Mouse (Mus musculus): ENCODE data around the gene Pdzk1ip1.

GRCm38 (mm10) chr4:115113266-115113665 is 24.8 kb downstream of the Pdzk1ip1 start:
- no peak for TF ChIP-seq EP300 (IDR thresholded peaks at IDR 0.05; ENCODE audit: low read depth in 1 of 2, low read length in 2 of 2)
- TF ChIP-seq POLR2A (IDR thresholded peaks at IDR 0.05; ENCODE audit: control insufficient read depth in 1 of 2, insufficient read depth in 1 of 2, low read depth in 1 of 2, low read length in 2 of 2, poor library complexity in 1 of 2), result no peak
- TF ChIP-seq CTCF (IDR thresholded peaks at IDR 0.05 in 2 of 3, conservative IDR thresholded peaks at IDR 0.05 in 1 of 3; ENCODE audit: control insufficient read depth in 1 of 3, insufficient read depth in 1 of 3, low read depth in 2 of 3, low read length in 3 of 3, poor library complexity in 1 of 3, severe bottlenecking in 1 of 3), result 0 out of 6 replicates have a peak, but pooled peaks of 2 of the 3 experiments have one; percentile 2 to 3
- no peak for TF ChIP-seq TAL1 (IDR thresholded peaks at IDR 0.05; ENCODE audit: low read length)
- TF ChIP-seq GATA1 (IDR thresholded peaks at IDR 0.05; ENCODE audit: low read depth, low read length), result no peak
- TF ChIP-seq ZC3H11A (IDR thresholded peaks at IDR 0.05; ENCODE audit: low read depth, low read length), result no peak
- no peak for TF ChIP-seq SMC3 (IDR thresholded peaks at IDR 0.05; ENCODE audit: low read depth, low read length)
